Mouse (Mus musculus): ENCODE data around the gene Ralgds. TPM values are rescaled to one million over a fixed set of nuclear protein-coding genes. Genes with fewer than 3 reads are reported as not detected.

Gene Ralgds
- polyA plus RNA-seq, 1 experiment = 24.2 TPM

DNA sequence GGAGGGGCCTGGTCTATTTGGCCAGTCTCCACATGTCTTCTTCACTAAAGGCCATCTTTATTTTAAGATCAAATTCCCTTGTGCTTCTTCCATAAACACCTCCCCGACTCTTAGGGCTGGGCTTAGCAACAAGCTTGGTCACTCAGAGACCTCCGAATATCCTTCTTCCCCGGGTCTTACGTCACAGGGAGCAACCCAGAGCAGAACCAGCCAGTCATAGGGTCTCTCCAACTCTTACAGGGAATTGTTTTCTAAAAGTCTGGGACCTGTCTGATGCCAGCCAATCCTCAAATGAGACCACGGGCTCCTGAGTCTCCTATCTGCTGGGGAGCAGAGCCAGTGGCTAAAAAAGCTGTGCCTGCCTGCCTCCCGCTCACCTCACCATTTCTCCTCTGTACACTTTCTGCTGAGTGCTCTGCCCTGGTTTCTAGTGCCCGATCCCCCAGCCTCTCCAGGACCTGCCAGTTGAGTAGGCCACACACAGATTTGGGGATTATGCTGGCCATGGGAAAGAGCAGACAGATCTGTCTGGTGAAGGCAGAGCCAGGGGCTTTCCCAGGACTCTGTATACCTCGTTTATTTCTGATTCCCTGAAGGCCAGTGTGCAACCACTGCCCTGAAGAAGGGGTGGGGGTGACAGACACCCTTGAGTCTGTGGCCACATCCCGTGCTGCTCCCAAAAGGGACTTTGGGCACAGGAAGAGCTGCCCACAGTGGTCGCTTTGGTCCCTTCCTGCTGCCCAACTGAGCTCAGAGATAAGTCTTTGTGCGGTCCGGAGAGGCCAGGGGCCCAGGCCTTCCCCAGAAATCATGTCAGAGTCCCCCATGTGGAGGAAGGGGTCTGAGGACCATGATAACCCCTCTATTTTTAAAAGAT lies 86.0 kb downstream of the Ralgds start:
- Histone ChIP-seq H3K27me3 (ENCODE audit: control insufficient read depth, insufficient read depth, insufficient read length) (no peaks in the 10 kb centered on the region), H3K4me2 (ENCODE audit: low read depth) (no peak overlapping the region), H3K36me3 (ENCODE audit: control insufficient read depth, insufficient read depth) (no peaks in the 10 kb centered on the region), H3K4me3 (no peak overlapping the region), H3ac (ENCODE audit: control insufficient read depth, insufficient read length) (no peak overlapping the region), H3K79me2 (ENCODE audit: control insufficient read depth, insufficient read depth) (no peaks in the 10 kb centered on the region)
- TF ChIP-seq USF1 (IDR thresholded peaks at IDR 0.05; ENCODE audit: low read depth) (no peak), CEBPB (IDR thresholded peaks at IDR 0.05; ENCODE audit: insufficient read depth, poor library complexity, severe bottlenecking) (no peak), TCF3 (IDR thresholded peaks at IDR 0.05; ENCODE audit: insufficient read length, low read depth) (no peak), MYOG (IDR thresholded peaks at IDR 0.05; ENCODE audit: control insufficient read depth in 1 of 3, insufficient read depth in 1 of 3, insufficient read length in 2 of 3, low read depth in 2 of 3) (no peak), MYOD1 (IDR thresholded peaks at IDR 0.05; ENCODE audit: control insufficient read depth in 1 of 3, insufficient read length in 2 of 3, low read depth in 2 of 3) (no peak), SRF (IDR thresholded peaks at IDR 0.05; ENCODE audit: control insufficient read depth, insufficient read length, low read depth) (no peak), E2F4 (IDR thresholded peaks at IDR 0.05; ENCODE audit: insufficient read depth) (no peak), POLR2A (IDR thresholded peaks at IDR 0.05; ENCODE audit: insufficient read length, low read depth) (no peak), TCF12 (IDR thresholded peaks at IDR 0.05; ENCODE audit: insufficient read depth, poor library complexity, severe bottlenecking) (no peak), POLR2AphosphoS2 (IDR thresholded peaks at IDR 0.05; ENCODE audit: insufficient read length, low read depth) (no peak), REST (IDR thresholded peaks at IDR 0.05; ENCODE audit: insufficient read depth, insufficient read length) (no peak), MAX (IDR thresholded peaks at IDR 0.05; ENCODE audit: low read depth) (no peak)

DNA sequence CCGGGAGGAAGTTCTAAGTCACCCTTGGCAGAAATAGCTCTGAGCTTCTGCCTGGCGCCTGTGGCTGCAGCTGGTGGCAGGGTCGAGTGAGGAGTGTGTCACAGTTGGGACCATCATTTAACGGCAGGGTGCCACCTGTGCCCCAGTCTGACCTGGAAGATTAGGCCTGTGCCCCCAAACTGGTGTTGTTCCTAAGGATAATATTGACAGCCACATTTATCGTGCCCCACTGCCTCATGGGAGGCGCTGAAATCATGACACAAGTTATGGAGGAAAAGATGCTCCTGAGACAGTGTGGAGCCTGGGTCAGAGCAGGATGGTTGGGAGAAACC lies 86.6 kb downstream of the Ralgds start:
- H3K4me2 ChIP-seq (ENCODE audit: low read depth) = no peak overlapping the region

DNA sequence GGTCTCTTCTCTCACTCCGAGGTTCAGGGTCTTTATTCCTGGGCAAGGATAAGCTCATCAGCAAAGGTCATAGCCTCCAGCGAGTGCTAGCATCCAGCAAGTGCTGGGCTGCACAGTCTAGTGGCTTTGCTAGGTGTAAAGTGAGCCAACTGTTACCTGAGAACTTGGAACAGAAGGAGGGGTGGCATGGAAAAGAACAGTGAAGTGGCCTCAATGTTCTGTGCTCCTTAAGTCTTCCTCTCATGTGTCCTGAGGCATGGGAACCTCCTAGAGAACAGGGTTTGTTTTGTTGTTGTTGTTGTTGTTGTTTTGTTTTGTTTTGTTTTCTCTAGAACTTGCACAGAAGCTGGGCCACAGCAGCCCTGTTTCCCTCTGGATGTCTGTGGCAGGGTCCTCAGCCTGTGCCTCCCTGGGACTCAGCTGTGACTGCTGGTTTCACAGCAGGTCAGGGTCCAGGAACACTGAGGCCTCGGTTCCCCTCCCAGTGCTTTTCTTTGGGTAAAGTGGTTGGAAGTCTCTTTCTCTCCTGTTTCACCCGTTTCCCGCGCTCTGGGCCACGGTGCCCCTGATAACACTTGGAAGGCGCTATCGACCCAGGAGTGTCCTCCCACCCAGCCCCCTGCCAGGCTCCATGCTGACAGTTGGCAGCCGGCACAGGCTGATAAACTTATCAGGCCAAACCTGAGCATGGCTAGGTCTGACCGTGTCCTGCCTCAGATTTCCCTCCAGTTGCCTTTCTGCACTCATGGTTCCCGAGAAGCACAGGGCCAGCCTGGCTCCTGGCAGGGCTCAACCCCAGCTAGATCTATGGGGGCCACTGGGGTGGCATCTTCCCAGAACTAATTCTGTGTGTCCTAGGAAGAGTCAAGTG lies 89.0 kb downstream of the Ralgds start:
- Histone ChIP-seq H3ac (ENCODE audit: control insufficient read depth, insufficient read length) (no peak overlapping the region), H3K79me2 (ENCODE audit: control insufficient read depth, insufficient read depth) (no peaks in the 10 kb centered on the region), H3K4me3 (no peak overlapping the region), H3K4me2 (ENCODE audit: low read depth) (no peak overlapping the region), H3K27me3 (ENCODE audit: control insufficient read depth, insufficient read depth, insufficient read length) (no peaks in the 10 kb centered on the region), H3K36me3 (ENCODE audit: control insufficient read depth, insufficient read depth) (no peaks in the 10 kb centered on the region)
- TF ChIP-seq TCF3 (IDR thresholded peaks at IDR 0.05; ENCODE audit: insufficient read length, low read depth) (no peak), POLR2A (IDR thresholded peaks at IDR 0.05; ENCODE audit: insufficient read length, low read depth) (no peak), TCF12 (IDR thresholded peaks at IDR 0.05; ENCODE audit: insufficient read depth, poor library complexity, severe bottlenecking) (no peak), CEBPB (IDR thresholded peaks at IDR 0.05; ENCODE audit: insufficient read depth, poor library complexity, severe bottlenecking) (no peak), MAX (IDR thresholded peaks at IDR 0.05; ENCODE audit: low read depth) (no peak), MYOD1 (IDR thresholded peaks at IDR 0.05; ENCODE audit: control insufficient read depth in 1 of 3, insufficient read length in 2 of 3, low read depth in 2 of 3) (no peak), USF1 (IDR thresholded peaks at IDR 0.05; ENCODE audit: low read depth) (no peak), E2F4 (IDR thresholded peaks at IDR 0.05; ENCODE audit: insufficient read depth) (no peak)

More for the DNA sequence above, 86.6 kb downstream of the Ralgds start:
- no peak overlapping the region for H3ac ChIP-seq (ENCODE audit: control insufficient read depth, insufficient read length)
- H3K4me3 ChIP-seq = no peak overlapping the region
- TF ChIP-seq POLR2A (IDR thresholded peaks at IDR 0.05; ENCODE audit: insufficient read length, low read depth) (no peak), MYOD1 (IDR thresholded peaks at IDR 0.05; ENCODE audit: control insufficient read depth in 1 of 3, insufficient read length in 2 of 3, low read depth in 2 of 3) (peak in 2 of 3 experiments; percentile 11 to 78)
- H3K79me2 ChIP-seq (ENCODE audit: control insufficient read depth, insufficient read depth) = no peaks in the 10 kb centered on the region
- H3K27me3 ChIP-seq (ENCODE audit: control insufficient read depth, insufficient read depth, insufficient read length) = no peaks in the 10 kb centered on the region
- H3K36me3 ChIP-seq (ENCODE audit: control insufficient read depth, insufficient read depth) = no peaks in the 10 kb centered on the region

Other genes starting within 250 kb of the Ralgds start
- gene Ppp1r26, start 66.3 kb upstream of the Ralgds start, polyA plus RNA-seq (2012; fragmentation: generic; extraction: Trizol) = not detected
- gene 1700007K13Rik, start 46.8 kb upstream of the Ralgds start, polyA plus RNA-seq (2012; fragmentation: generic; extraction: Trizol) = 0.43 TPM
- 32.4 TPM for gene Mrps2, start 45.1 kb upstream of the Ralgds start, polyA plus RNA-seq (2012; fragmentation: generic; extraction: Trizol)
- gene Gbgt1, start 16.2 kb upstream of the Ralgds start, polyA plus RNA-seq (2012; fragmentation: generic; extraction: Trizol) = not detected
- gene Gm10134, start 7.0 kb upstream of the Ralgds start, polyA plus RNA-seq (2012; fragmentation: generic; extraction: Trizol) = not detected
- gene Cel, start 50.3 kb downstream of the Ralgds start, polyA plus RNA-seq (2012; fragmentation: generic; extraction: Trizol) = not detected
- 24.4 TPM for gene Gtf3c5, start 70.6 kb downstream of the Ralgds start, polyA plus RNA-seq (2012; fragmentation: generic; extraction: Trizol)
- gene Gfi1b, start 108.9 kb downstream of the Ralgds start, polyA plus RNA-seq (2012; fragmentation: generic; extraction: Trizol) = not detected
- 7.6 TPM for gene Tsc1, start 128.1 kb downstream of the Ralgds start, polyA plus RNA-seq (2012; fragmentation: generic; extraction: Trizol)
- 0.47 TPM for gene Spaca9, start 186.6 kb downstream of the Ralgds start, polyA plus RNA-seq (2012; fragmentation: generic; extraction: Trizol)
- gene Ak8, start 187.0 kb downstream of the Ralgds start, polyA plus RNA-seq (2012; fragmentation: generic; extraction: Trizol) = 0.59 TPM

All from myocyte (in vitro differentiated cells).